Mouse (Mus musculus) ES-CJ7 (cell line): ENCODE data around the gene Ccdc81.

Source experiments
- DNase-seq: peaks from one replicate; pipeline ENCODE4 v3.0.0; 2011; ENCODE audit warnings: low read depth, low spot score

The Ccdc81 gene

DNA sequence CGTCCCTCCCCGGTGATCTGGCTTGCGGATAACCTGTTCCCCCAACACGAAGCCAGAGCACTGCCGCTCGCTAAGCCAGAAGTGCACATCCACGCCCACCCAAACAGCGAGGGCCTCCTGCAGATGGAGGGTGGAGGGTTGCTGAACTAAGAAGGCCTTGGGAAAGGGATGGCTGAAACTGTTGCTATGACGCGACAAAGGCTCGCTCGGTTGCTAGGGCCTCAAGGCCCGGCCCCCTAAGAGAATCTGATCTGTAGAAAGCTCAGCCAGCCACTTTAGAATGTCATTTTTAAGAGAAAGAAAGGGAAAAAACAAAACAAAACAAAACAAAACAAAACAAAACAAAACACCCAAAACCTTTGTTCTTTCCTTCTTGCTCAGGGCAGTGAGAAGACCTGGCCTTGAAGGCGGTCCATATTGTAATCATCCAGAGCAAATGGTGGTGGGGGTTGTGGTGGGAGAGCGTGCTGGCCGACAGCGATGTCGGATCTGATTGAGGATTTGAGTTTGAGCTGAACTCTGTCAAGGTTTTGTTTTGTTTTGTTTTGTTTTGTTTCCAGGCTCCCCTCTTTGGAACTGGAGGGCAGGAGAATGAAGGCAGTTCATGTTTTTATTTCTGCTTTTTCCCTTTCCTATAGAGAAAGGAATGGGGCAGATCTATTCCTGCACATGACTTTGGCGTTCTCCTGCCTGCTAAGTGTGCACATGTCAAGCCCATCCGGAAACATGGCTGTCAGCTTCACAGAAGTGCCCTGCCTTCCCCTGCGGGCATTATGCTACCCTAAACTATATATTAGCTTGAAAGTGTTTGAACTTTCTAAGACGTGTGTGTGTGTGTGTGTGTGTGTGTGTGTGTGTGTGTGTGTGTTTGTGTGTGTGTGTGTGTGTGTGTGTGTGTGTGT lies at the start of gene Ccdc81:
TSS of gene Ccdc81 (minus strand) at position 188 of the 902 bp plus-strand sequence.
- DNase-seq, result peak; percentile 61

GRCm38 (mm10) chr7:89949403-89949802 lies 46.0 kb upstream of the Ccdc81 start:
- no peak for DNase-seq

DNA sequence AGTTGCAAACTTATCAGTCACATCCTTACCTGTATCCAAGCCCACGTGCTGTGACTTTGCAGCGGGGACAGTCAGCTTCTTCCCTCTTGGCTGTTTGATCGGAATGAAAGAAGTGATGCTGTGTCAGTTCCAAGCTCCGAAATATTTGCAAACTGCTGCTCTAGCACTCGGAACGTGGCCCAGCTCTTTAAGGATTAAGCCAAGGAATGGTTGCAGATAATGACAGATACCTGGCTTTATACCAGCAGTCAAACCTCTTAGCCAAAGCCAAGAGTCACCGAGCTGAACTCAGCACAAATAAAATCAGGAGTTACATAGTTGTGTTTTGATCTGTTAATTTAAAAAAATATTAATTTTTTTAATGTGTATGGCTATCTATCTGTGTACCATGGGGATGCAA lies 44.6 kb upstream of the Ccdc81 start:
- no peak for DNase-seq

GRCm38 (mm10) chr7:89940571-89941463 lies 37.4 kb upstream of the Ccdc81 start, which contains the start of gene Hikeshi:
Gene Hikeshi (minus strand): TSS chr7:89941204.
- DNase-seq, result peak; percentile 99

- peak; percentile 28 for DNase-seq
Observed at GRCm38 (mm10) chr7:89939497-89940353, 36.3 kb upstream of the Ccdc81 start.

- DNase-seq, result no peak
Observed at GRCm38 (mm10) chr7:89923441-89924180, 20.2 kb upstream of the Ccdc81 start.

DNA sequence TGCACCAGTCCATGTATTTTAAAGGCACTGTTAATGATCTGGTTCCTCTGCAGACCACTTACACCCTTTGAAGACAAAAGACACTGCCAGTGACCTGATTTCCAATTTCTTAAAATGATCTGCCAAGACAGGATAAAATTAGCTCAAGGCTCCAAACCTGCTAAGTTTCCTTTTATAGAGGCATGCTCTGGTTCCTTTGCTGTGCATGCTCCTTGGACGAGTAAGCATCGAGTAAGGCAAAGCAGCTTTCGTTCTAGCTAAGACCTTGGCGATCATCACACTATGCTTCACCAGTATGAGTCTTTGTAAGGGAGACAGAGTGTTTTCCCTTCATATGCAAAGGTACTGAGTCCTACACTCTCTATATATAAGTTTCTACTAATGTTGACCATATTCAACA lies 14.3 kb upstream of the Ccdc81 start:
- no peak for DNase-seq

- DNase-seq, result no peak
Observed at GRCm38 (mm10) chr7:89916711-89917110, 13.3 kb upstream of the Ccdc81 start.

DNA sequence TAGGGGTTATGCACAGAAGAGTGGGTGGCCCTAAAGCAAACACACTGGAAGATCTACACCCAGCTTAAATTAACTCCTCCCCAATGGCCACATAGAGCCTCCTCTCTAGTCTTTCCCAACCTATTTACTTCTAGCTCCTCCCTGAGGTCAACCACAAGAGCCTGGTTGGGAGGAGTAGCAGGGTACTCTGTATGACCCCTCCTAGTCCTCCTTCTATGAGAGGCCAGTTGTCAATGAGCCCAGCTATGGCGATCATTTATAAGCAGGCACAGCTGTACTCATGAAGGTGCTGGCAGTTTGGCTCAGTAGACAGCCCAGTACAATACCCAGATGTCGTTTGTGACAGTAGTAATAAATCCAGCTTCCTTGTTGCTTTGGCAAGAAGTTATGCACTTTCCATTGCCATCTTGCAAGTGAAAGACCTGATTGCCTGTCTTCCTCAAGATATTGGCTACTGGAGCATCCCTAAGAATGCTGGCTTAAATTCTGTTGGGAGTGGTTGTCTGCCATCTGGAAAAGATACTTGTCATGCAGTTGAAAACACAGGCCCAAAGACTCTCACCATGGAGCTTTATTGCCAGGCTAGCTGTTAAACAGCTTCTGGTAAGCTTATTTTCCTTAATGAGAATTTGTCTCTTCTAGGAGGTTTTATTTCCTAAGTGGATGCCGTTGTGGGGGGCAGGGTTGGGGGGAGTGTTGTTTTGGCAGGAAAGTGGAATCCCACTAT lies 10.2 kb upstream of the Ccdc81 start:
- no peak for DNase-seq

- no peak for DNase-seq
Observed at GRCm38 (mm10) chr7:89912356-89912755, 8.9 kb upstream of the Ccdc81 start.

GRCm38 (mm10) chr7:89909711-89910110 lies 6.3 kb upstream of the Ccdc81 start:
- no peak for DNase-seq

GRCm38 (mm10) chr7:89908899-89909621 lies 5.6 kb upstream of the Ccdc81 start:
- DNase-seq, result no peak

DNA sequence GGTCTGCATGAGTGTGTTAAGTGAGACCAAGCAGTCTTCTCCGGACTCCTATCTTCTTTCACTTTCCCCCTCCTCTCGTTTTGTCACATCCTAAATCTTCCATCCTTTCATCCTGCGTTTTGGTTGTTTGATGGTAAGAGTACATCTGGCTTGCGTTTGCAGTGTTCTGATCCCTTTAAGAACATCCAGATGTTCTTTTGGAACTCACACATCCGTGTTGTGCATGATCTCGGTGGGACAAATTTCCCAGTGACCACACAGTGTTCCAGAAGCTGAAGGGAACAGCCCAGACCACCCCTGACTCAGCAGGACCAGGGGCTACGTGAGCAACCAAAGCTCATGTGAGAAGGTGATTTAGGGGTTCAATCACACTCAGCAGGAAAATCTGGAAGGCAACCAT lies 5.0 kb upstream of the Ccdc81 start:
- no peak for DNase-seq

GRCm38 (mm10) chr7:89907950-89908349 lies 4.5 kb upstream of the Ccdc81 start:
- DNase-seq, result peak; percentile 82

DNA sequence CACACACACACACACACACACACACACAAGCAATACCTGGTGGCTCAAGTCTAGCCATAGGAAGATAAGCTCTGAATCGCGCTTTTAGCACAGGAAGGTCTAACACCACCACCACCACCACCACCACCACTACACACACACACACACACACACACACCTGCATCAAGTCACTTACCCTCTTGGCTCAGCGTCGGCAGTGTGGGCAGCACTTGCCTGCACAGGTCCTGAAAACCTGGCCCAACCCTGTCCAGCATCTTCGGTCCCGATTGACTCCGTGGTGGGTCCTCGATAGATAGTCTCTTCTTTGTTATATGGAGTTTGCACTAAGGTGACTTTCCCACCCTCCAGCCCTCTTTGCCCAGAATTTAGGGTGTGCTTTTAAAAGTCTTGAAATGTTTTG lies 422 bp downstream of the Ccdc81 start:
- no peak for DNase-seq

DNA sequence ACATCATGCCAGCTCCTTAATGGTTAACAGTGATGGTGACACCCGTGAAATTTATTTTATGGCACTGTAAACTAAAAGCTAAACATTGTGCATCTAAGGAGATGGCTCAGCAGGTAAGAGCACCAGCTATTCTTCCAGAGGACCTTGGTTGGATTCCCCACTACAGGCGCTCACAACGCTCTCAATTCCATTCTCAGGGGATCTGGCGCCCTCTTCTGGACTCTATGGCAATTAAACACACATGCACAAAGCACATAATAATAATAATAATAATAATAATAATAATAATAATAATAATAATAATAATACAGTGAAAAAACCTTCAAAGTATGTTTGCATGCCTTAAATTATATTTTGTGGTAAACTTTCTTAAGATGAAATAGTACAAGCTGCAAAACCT lies 11.6 kb downstream of the Ccdc81 start:
- DNase-seq, result peak; percentile 50

DNA sequence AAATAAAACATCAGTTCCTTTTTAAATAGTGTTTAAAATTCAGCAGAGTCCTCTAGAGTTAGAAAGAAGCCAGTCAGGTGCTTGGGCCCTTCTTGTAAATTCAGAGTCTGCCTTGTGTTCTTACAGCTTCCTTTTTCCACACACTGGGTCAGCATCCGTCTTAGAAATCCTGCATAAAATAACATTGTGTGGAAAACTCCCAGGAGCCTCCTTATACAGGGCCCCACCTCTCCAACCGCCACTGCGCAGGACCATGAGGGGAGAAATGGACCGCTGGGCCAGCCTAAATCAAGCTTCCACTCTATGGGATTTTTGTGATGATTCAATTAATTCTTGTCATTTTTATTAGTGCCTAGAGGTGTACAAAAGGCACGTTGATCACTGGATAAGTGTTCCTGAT lies 12.0 kb downstream of the Ccdc81 start:
- no peak for DNase-seq

GRCm38 (mm10) chr7:89884551-89884950 lies 18.9 kb downstream of the Ccdc81 start:
- no peak for DNase-seq

DNA sequence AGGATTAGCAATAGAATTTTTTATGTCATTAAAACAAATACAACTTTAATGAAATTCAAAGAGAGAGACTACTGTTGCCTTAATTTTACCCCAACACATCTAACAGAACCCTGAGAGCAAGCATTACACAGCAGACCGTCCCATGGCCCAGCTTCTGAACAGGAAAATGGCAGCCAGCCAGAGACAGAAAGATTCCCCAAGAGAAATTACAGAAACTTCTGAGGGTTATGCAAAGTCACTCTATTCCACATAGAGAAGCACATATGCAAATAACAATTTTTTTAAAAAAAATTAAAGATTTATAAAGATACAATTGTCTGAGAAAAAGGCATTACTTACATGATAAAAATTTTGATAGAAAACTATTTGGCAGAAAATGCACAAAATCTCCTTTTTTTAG lies 23.7 kb downstream of the Ccdc81 start:
- no peak for DNase-seq
